11 mouse cellular contexts compared by ENCODE assay signal in genomic region chr11:45027076-45027475, GRCm38 (mm10).
DNase-seq lines count a peak whose midpoint lies in the region; ATAC-seq and TF ChIP-seq lines count a peak whose summit lies in the region.
"Had no signal": no experiment of that assay in that cellular context is flagged by ENCODE, and none has a peak within 500 bp of the region (broad histone marks: within the 10 kb centered on the region; RNA-seq: fewer than 3 reads in every experiment).

No protein-coding gene starts in this region.

- 45% methylated on average over 7 of the region's 7 CpGs for WGBS in kidney, embryonic 14.5 days
- WGBS in kidney, adult 2 months, result 43% methylated on average over 7 of the region's 7 CpGs
- WGBS in forebrain, embryonic 11.5 days, result 57% methylated on average over 7 of the region's 7 CpGs
- WGBS in hindbrain, embryonic 14.5 days, result 32% methylated on average over 7 of the region's 7 CpGs
- 29% methylated on average over 7 of the region's 7 CpGs for whole genome bisulfite sequencing in midbrain, embryonic 16.5 days

- H3K27me3 ChIP-seq in kidney, embryonic 14.5 days (ENCODE audit: control insufficient read depth, insufficient read depth, low read length), result no peaks in the 10 kb centered on the region
- no peaks in the 10 kb centered on the region for H3K27me3 ChIP-seq in kidney, adult 2 months (replicated peaks; ENCODE audit: control insufficient read depth, insufficient read depth, low read length)
- H3K27me3 ChIP-seq in forebrain, embryonic 11.5 days (ENCODE audit: control insufficient read depth, insufficient read depth, low read length), result no peaks in the 10 kb centered on the region
- no peaks in the 10 kb centered on the region for H3K27me3 ChIP-seq in hindbrain, embryonic 14.5 days (ENCODE audit: control insufficient read depth, insufficient read depth, low read length)
- H3K27me3 ChIP-seq in midbrain, embryonic 16.5 days (ENCODE audit: control insufficient read depth, insufficient read depth, low read depth, low read length), result no peaks in the 10 kb centered on the region

- no peaks in the 10 kb centered on the region for H3K9me3 ChIP-seq in kidney, embryonic 14.5 days (ENCODE audit: control insufficient read depth, low read length)
- H3K9me3 ChIP-seq in forebrain, embryonic 11.5 days (ENCODE audit: control insufficient read depth, low read length), result no peaks in the 10 kb centered on the region
- no peaks in the 10 kb centered on the region for H3K9me3 ChIP-seq in hindbrain, embryonic 14.5 days (ENCODE audit: control insufficient read depth, low read length)
- no peaks in the 10 kb centered on the region for H3K9me3 ChIP-seq in midbrain, embryonic 16.5 days (replicated peaks; ENCODE audit: control insufficient read depth, low read length, poor library complexity, severe bottlenecking)

- H3K36me3 ChIP-seq in kidney, embryonic 14.5 days (ENCODE audit: control insufficient read depth, insufficient read depth, low read length), result no peaks in the 10 kb centered on the region
- H3K36me3 ChIP-seq in kidney, adult 2 months (ENCODE audit: control insufficient read depth, insufficient read depth, low read length), result no peaks in the 10 kb centered on the region
- no peaks in the 10 kb centered on the region for H3K36me3 ChIP-seq in forebrain, embryonic 11.5 days (ENCODE audit: control insufficient read depth, insufficient read depth, low read length)
- no peaks in the 10 kb centered on the region for H3K36me3 ChIP-seq in hindbrain, embryonic 14.5 days (replicated peaks; ENCODE audit: control insufficient read depth, insufficient read depth)
- no peaks in the 10 kb centered on the region for H3K36me3 ChIP-seq in midbrain, embryonic 16.5 days (ENCODE audit: control insufficient read depth, insufficient read depth, low read length)

- peak overlapping the region; percentile 7; the same call in 1 of the 2 replicates for H3K4me3 ChIP-seq in kidney, embryonic 14.5 days (ENCODE audit: low read length)
- no peak overlapping the region for H3K4me3 ChIP-seq in kidney, adult 2 months (ENCODE audit: insufficient read depth, low read depth, low read length)
- no peak overlapping the region for H3K4me3 ChIP-seq in forebrain, embryonic 11.5 days (ENCODE audit: low read depth, low read length)
- H3K4me3 ChIP-seq in hindbrain, embryonic 14.5 days (replicated peaks; ENCODE audit: low read length), result no peak overlapping the region
- no peak overlapping the region for H3K4me3 ChIP-seq in midbrain, embryonic 16.5 days (ENCODE audit: low read depth, low read length)
- H3K4me3 ChIP-seq: myocyte had no signal

- peak overlapping the region; percentile 11 for H3K4me2 ChIP-seq in kidney, embryonic 14.5 days (replicated peaks; ENCODE audit: low read depth, low read length)
- H3K4me2 ChIP-seq in forebrain, embryonic 11.5 days (ENCODE audit: low read depth, low read length, severe bottlenecking), result peak overlapping the region; percentile 29; the same call in 1 of the 2 replicates
- peak overlapping the region; percentile 18 for H3K4me2 ChIP-seq in hindbrain, embryonic 14.5 days (replicated peaks)
- peak overlapping the region; percentile 18; the same call in 1 of the 2 replicates for H3K4me2 ChIP-seq in midbrain, embryonic 16.5 days (ENCODE audit: low read length)

- no peak for TF ChIP-seq CTCF in kidney, adult 2 months (conservative IDR thresholded peaks at IDR 0.05; ENCODE audit: insufficient read depth, insufficient read length, low read depth, low read length)

- no peak for DNase-seq in kidney, adult 2 months
- DNase-seq in forebrain, embryonic 11.5 days (ENCODE audit: low spot score), result peak; percentile 45
- DNase-seq in hindbrain, embryonic 14.5 days (ENCODE audit: low spot score), result no peak
- no peak for DNase-seq in thymus, postnatal 25 days
- no peak for DNase-seq in left cerebral cortex, adult 18-20 months (ENCODE audit: low spot score in 2 of 2)
- no peak for DNase-seq in left cerebral cortex, postnatal 36 days (ENCODE audit: low spot score in 2 of 2)
- DNase-seq: layer of hippocampus, adult 9-11 months; right cerebral cortex, postnatal 14 days had no signal

- no peak overlapping the region for H3K27ac ChIP-seq in kidney, embryonic 14.5 days (ENCODE audit: low read depth, low read length)
- H3K27ac ChIP-seq in kidney, adult 2 months (ENCODE audit: insufficient read depth, low read depth, low read length), result no peak overlapping the region
- H3K27ac ChIP-seq in forebrain, embryonic 11.5 days (ENCODE audit: low read depth, low read length), result no peak overlapping the region
- H3K27ac ChIP-seq in hindbrain, embryonic 14.5 days, result peak overlapping the region; percentile 60
- H3K27ac ChIP-seq in midbrain, embryonic 16.5 days (ENCODE audit: low read length), result no peak overlapping the region; the same call in 1 of the 2 replicates

- H3K4me1 ChIP-seq in kidney, embryonic 14.5 days (ENCODE audit: control insufficient read depth, insufficient read depth, low read length), result no peaks in the 10 kb centered on the region; the same call in 1 of the 2 replicates
- no peaks in the 10 kb centered on the region for H3K4me1 ChIP-seq in kidney, adult 2 months (ENCODE audit: control insufficient read depth, insufficient read depth, low read length)
- H3K4me1 ChIP-seq in forebrain, embryonic 11.5 days (replicated peaks; ENCODE audit: control insufficient read depth, insufficient read depth, low read length), result no peaks in the 10 kb centered on the region; the same call in 1 of the 2 replicates
- H3K4me1 ChIP-seq in hindbrain, embryonic 14.5 days (replicated peaks; ENCODE audit: control insufficient read depth, insufficient read depth, low read length), result peaks cover 8% of the 10 kb centered on the region
- H3K4me1 ChIP-seq in midbrain, embryonic 16.5 days (ENCODE audit: control insufficient read depth, insufficient read depth, low read length), result peaks cover 11% of the 10 kb centered on the region

- intact Hi-C loops in left cerebral cortex, postnatal 36 days (cut with DNase I), result no loop called here

- no peak for ATAC-seq in kidney, embryonic 14.5 days (ENCODE audit: low FRiP score, low TSS enrichment)
- ATAC-seq in forebrain, embryonic 11.5 days (replicated peaks; ENCODE audit: low FRiP score), result 0 out of 2 replicates have a peak, but pooled peaks have one; percentile 42
- no peak for ATAC-seq in hindbrain, embryonic 14.5 days (ENCODE audit: low FRiP score)
- 0 out of 2 replicates have a peak, but pooled peaks have one; percentile 25 for ATAC-seq in midbrain, embryonic 16.5 days

- H3K9ac ChIP-seq in kidney, embryonic 14.5 days (ENCODE audit: low read depth, low read length), result 0 out of 2 replicates have a peak overlapping the region, but pooled peaks have one; percentile 1
- H3K9ac ChIP-seq in forebrain, embryonic 11.5 days (ENCODE audit: low read length), result peak overlapping the region; percentile 27
- H3K9ac ChIP-seq in hindbrain, embryonic 14.5 days, result peak overlapping the region; percentile 28; the same call in 1 of the 2 replicates
- peak overlapping the region; percentile 32; the same call in 1 of the 2 replicates for H3K9ac ChIP-seq in midbrain, embryonic 16.5 days (ENCODE audit: low read depth, low read length)

- no peak for TF ChIP-seq POLR2A in kidney, adult 2 months (IDR thresholded peaks at IDR 0.05; ENCODE audit: low read depth, low read length)

Comparison
In these comparisons a context has a peak if more than half of its experiments do, and no peak if none do; other contexts are left out.
1. ATAC-seq: peak in forebrain, embryonic 11.5 days (single experiment) and midbrain, embryonic 16.5 days (single experiment); none in kidney, embryonic 14.5 days (single experiment) and hindbrain, embryonic 14.5 days (single experiment).
2. Peak in every context shown above with its lines, with median percentiles within 50 percentile points of each other: H3K4me2 ChIP-seq and H3K9ac ChIP-seq.